Mouse (Mus musculus): ENCODE results near the gene Gm10334. TPM values are rescaled to one million over a fixed set of nuclear protein-coding genes. Genes with fewer than 3 reads are reported as not detected.
"Not testable (repeated sequence)": the region's sequence is repeated elsewhere in the genome, so short reads cannot be mapped to it uniquely, and the experiment has no call there.

Gene Gm10334
- not detected in 2 replicates for polyA plus RNA-seq (2012; rRNA removed)

DNA sequence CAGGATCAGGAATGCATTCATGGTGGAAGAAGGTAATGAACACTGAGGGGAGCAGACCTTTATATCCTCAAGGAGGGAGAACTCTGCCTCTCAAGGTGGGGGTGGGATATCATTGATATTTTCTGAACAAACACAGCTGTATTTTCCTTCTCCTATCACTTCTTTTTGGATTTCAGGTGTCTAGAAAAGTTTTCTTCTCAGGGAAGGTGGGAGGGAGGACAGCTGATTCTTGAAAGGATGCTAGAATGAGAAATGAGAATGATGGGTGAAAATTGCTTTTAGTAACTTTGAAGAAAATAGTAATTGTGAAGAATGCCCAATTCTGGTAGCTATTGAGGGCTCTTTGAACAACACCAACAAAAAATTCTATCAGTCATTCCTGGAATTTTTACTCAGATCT is at the start of gene Gm10334:
Gene Gm10334, minus strand, starts transcription at position 101 of the 400 bp plus-strand sequence.
- H3K4me3 ChIP-seq (ENCODE audit: control insufficient read depth, low read depth, low read length); H3K36me3 ChIP-seq (ENCODE audit: control insufficient read depth, insufficient read depth, low read length); H3K27ac ChIP-seq (ENCODE audit: control insufficient read depth, insufficient read depth, low read depth, low read length); H3K4me1 ChIP-seq (ENCODE audit: control insufficient read depth, insufficient read depth, low read length); H3K27me3 ChIP-seq (ENCODE audit: control insufficient read depth, insufficient read depth, low read length): not testable (repeated sequence)

DNA sequence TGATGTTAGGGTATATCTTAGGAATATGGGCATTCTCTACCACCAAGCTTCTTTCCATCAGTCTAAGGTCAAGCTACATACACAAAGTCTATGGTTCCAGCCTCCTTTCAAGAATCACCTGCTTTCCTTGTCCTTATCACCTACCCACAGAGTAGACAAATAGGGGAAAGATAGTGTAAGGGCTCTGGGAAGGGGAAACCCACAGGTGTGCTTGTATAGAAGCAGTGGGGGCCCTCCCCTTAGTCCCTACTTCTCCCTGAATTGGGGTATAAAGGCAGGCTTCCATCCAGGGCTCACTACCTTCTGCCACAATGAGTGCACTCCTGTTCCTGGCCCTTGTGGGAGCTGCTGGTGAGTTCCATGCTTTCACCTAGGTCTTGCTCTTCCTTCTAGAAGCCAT is 12.7 kb upstream of the Gm10334 start, which contains the start of gene Prss1:
Gene Prss1, plus strand, starts transcription at position 301 of the 400 bp plus-strand sequence.
- H3K27ac ChIP-seq (ENCODE audit: control insufficient read depth, insufficient read depth, low read depth, low read length); H3K27me3 ChIP-seq (ENCODE audit: control insufficient read depth, insufficient read depth, low read length); H3K4me1 ChIP-seq (ENCODE audit: control insufficient read depth, insufficient read depth, low read length): not testable (repeated sequence)

DNA sequence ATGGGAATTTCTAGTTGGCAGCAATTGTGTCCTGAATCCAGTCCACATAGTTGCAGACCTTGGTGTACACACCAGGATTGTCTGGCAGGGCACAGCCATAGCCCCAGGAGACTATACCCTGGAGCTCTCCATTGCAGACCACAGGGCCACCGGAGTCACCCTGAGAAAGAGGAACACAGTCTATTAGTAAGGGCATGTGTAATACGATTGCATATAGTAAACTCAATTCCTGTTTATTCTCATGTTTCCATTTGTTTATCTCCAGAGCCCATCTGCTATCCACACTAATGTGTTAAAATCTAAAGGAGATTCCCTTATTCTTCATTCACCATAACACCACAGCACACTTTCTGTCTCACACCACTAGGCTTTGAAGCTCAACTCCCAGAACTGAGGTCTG is 3.7 kb downstream of the Gm10334 start:
- not testable (repeated sequence) for H3K27me3 ChIP-seq (ENCODE audit: control insufficient read depth, insufficient read depth, low read length); H3K36me3 ChIP-seq (ENCODE audit: control insufficient read depth, insufficient read depth, low read length); H3K4me3 ChIP-seq (ENCODE audit: control insufficient read depth, low read depth, low read length); H3K4me1 ChIP-seq (ENCODE audit: control insufficient read depth, insufficient read depth, low read length); H3K27ac ChIP-seq (ENCODE audit: control insufficient read depth, insufficient read depth, low read depth, low read length)

More for the DNA sequence above, 12.7 kb upstream of the Gm10334 start, which contains the start of gene Prss1:
- not testable (repeated sequence) for H3K36me3 ChIP-seq (ENCODE audit: control insufficient read depth, insufficient read depth, low read length); H3K4me3 ChIP-seq (ENCODE audit: control insufficient read depth, low read depth, low read length)

Other genes starting within 250 kb of the Gm10334 start
- 0.49 and 2.0 TPM in 2 replicates for gene Try4, start 143.9 kb downstream of the Gm10334 start, polyA plus RNA-seq (2012; rRNA removed)
- 12.1 TPM in 2 replicates for gene Try5, start 129.3 kb downstream of the Gm10334 start, polyA plus RNA-seq (2012; rRNA removed)
- not detected in 2 replicates for gene Try10, start 92.0 kb downstream of the Gm10334 start, polyA plus RNA-seq (2012; rRNA removed)
- gene Prss3, start 68.5 kb downstream of the Gm10334 start, polyA plus RNA-seq (2012; rRNA removed) = not detected in 2 replicates
- not detected in 2 replicates for gene Gm5771, start 53.8 kb downstream of the Gm10334 start, polyA plus RNA-seq (2012; rRNA removed)
- not detected in 2 replicates for gene Prss1, start 12.8 kb upstream of the Gm10334 start, polyA plus RNA-seq (2012; rRNA removed)
- gene Prss2, start 75.6 kb upstream of the Gm10334 start, polyA plus RNA-seq (2012; rRNA removed) = 1.3 and 2.9 TPM in 2 replicates
- 3.2 and 3.3 TPM in 2 replicates for gene Ephb6, start 159.3 kb upstream of the Gm10334 start, polyA plus RNA-seq (2012; rRNA removed)
- gene Trpv6, start 190.3 kb upstream of the Gm10334 start, polyA plus RNA-seq (2012; rRNA removed) = 0.42 and 3.0 TPM in 2 replicates
- gene Trpv5, start 234.6 kb upstream of the Gm10334 start, polyA plus RNA-seq (2012; rRNA removed) = 0.12 and 0.24 TPM in 2 replicates
- gene Llcfc1, start 238.3 kb upstream of the Gm10334 start, polyA plus RNA-seq (2012; rRNA removed) = 508 and 690 TPM in 2 replicates

All from testis, adult 2 months (tissue).